Mouse (Mus musculus): ENCODE results near the gene Rpp14. TPM values are rescaled to one million over a fixed set of nuclear protein-coding genes. Genes with fewer than 3 reads are reported as not detected.

Rpp14 gene
- polyA plus RNA-seq, 1 experiment = 47.1 TPM

DNA sequence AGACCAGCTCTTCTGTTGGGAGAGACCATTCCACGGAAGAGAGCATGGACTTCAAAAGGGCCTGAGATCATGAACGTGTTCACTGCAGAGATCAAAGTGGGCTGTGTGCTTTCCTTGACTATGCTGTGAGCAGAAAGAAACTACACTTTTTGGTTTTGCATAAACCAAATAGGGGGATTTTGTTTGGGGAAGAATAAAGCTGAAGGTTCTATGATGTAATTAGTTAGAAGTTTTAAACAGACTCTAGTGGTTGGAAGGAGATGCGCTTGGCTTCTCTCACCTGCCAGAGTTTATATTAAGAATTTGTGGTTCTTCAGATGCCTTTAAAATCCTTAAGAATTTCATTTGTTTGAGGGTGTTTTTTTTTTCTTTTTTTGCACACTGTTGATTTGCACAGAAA, 34.1 kb downstream of the Rpp14 start:
- TF ChIP-seq EP300 (IDR thresholded peaks at IDR 0.05; ENCODE audit: insufficient read depth, low read depth, low read length) (no peak), CTCF (IDR thresholded peaks at IDR 0.05; ENCODE audit: low read depth, low read length) (no peak), POLR2A (IDR thresholded peaks at IDR 0.05; ENCODE audit: insufficient read depth, low read length) (no peak)
- no peaks in the 10 kb centered on the region for H3K9me3 ChIP-seq (replicated peaks; ENCODE audit: control insufficient read depth, insufficient read depth, low read length, poor library complexity, severe bottlenecking)
- H3K27me3 ChIP-seq (ENCODE audit: control insufficient read depth, insufficient read depth, low read length, poor library complexity, severe bottlenecking) = no peaks in the 10 kb centered on the region
- no peaks in the 10 kb centered on the region for H3K36me3 ChIP-seq (ENCODE audit: control insufficient read depth, insufficient read depth, low read length, poor library complexity, severe bottlenecking)
- no peak overlapping the region for H3K4me3 ChIP-seq (ENCODE audit: low read depth, low read length)
- H3K4me1 ChIP-seq (ENCODE audit: control insufficient read depth, insufficient read depth, low read length) = no peaks in the 10 kb centered on the region
- H3K9ac ChIP-seq (ENCODE audit: low read depth, poor library complexity, severe bottlenecking) = no peak overlapping the region
- H3K27ac ChIP-seq (ENCODE audit: insufficient read depth, low read length) = no peak overlapping the region

DNA sequence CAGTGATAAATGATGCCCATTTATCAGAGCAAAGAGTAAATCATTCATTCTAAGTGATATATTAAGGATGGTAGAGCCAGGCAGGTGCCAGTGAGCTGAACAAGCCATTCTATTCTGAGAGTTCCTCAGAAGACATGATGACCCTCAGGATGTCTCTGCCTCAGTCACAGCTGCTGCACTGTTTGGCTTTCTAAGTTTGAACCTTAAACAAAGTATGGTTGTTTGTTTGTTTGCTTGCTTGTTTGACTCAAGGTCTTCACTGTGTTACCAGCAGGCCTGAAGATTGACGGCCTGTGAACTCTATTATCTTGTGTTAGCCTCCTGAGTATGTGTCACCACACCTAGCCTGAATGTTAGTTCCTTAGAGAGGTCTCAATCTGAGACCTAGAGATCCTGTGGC, 34.6 kb downstream of the Rpp14 start:
- no peaks in the 10 kb centered on the region for H3K9me3 ChIP-seq (replicated peaks; ENCODE audit: control insufficient read depth, insufficient read depth, low read length, poor library complexity, severe bottlenecking)
- no peaks in the 10 kb centered on the region for H3K36me3 ChIP-seq (ENCODE audit: control insufficient read depth, insufficient read depth, low read length, poor library complexity, severe bottlenecking)
- no peak overlapping the region for H3K4me3 ChIP-seq (ENCODE audit: low read depth, low read length)
- H3K27ac ChIP-seq (ENCODE audit: insufficient read depth, low read length) = no peak overlapping the region
- H3K4me1 ChIP-seq (ENCODE audit: control insufficient read depth, insufficient read depth, low read length) = no peaks in the 10 kb centered on the region
- no peak overlapping the region for H3K9ac ChIP-seq (ENCODE audit: low read depth, poor library complexity, severe bottlenecking)
- no peak for TF ChIP-seq CTCF (IDR thresholded peaks at IDR 0.05; ENCODE audit: low read depth, low read length)
- TF ChIP-seq EP300 (IDR thresholded peaks at IDR 0.05; ENCODE audit: insufficient read depth, low read depth, low read length) = no peak
- no peak for TF ChIP-seq POLR2A (IDR thresholded peaks at IDR 0.05; ENCODE audit: insufficient read depth, low read length)
- no peaks in the 10 kb centered on the region for H3K27me3 ChIP-seq (ENCODE audit: control insufficient read depth, insufficient read depth, low read length, poor library complexity, severe bottlenecking)

DNA sequence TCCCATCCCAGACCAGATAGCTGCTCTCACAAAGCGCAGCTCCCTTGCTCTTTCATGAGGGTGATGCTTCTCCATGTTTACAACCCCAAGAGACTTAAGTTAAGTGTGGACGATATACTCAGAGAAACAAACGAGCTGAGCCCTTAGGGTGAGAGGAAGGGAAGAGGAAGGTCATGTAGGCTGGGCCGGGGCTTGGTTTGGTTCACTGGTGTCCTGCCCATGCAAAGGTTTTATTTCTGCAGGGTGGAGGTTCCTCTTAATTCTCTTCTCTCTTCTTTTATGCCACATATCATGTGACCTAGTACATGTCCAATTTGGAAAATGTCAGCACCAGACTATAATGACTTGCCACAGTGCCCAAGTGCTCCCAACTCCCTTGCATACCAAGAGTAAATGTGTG, 35.6 kb downstream of the Rpp14 start:
- Histone ChIP-seq H3K36me3 (ENCODE audit: control insufficient read depth, insufficient read depth, low read length, poor library complexity, severe bottlenecking) (no peaks in the 10 kb centered on the region), H3K4me3 (ENCODE audit: low read depth, low read length) (no peak overlapping the region), H3K27ac (ENCODE audit: insufficient read depth, low read length) (no peak overlapping the region), H3K4me1 (ENCODE audit: control insufficient read depth, insufficient read depth, low read length) (no peaks in the 10 kb centered on the region), H3K27me3 (ENCODE audit: control insufficient read depth, insufficient read depth, low read length, poor library complexity, severe bottlenecking) (no peaks in the 10 kb centered on the region), H3K9ac (ENCODE audit: low read depth, poor library complexity, severe bottlenecking) (no peak overlapping the region), H3K9me3 (replicated peaks; ENCODE audit: control insufficient read depth, insufficient read depth, low read length, poor library complexity, severe bottlenecking) (no peaks in the 10 kb centered on the region)
- no peak for TF ChIP-seq EP300 (IDR thresholded peaks at IDR 0.05; ENCODE audit: insufficient read depth, low read depth, low read length)
- no peak for TF ChIP-seq CTCF (IDR thresholded peaks at IDR 0.05; ENCODE audit: low read depth, low read length)
- TF ChIP-seq POLR2A (IDR thresholded peaks at IDR 0.05; ENCODE audit: insufficient read depth, low read length) = no peak

DNA sequence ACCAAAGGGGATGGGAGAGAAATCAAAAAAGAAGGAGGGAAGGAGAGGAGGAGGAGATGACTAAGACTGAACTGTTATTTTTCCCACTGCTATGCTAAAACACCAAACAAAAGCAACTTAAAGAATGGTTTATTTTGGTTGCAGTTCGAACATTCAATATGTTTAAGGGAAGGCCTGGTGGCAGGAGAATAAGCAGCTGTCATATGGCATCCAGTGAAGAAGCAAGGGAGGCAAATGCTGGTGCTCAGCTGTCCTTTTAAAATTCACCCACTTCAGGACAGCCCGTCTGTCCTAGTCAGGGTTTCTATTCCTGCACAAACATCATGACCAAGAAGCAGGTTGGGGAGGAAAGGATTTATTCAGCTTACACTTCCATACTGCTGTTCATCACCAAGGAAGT, 37.2 kb downstream of the Rpp14 start:
- Histone ChIP-seq H3K4me3 (ENCODE audit: low read depth, low read length) (no peak overlapping the region), H3K36me3 (ENCODE audit: control insufficient read depth, insufficient read depth, low read length, poor library complexity, severe bottlenecking) (no peaks in the 10 kb centered on the region), H3K27me3 (ENCODE audit: control insufficient read depth, insufficient read depth, low read length, poor library complexity, severe bottlenecking) (no peaks in the 10 kb centered on the region), H3K9ac (ENCODE audit: low read depth, poor library complexity, severe bottlenecking) (no peak overlapping the region), H3K4me1 (ENCODE audit: control insufficient read depth, insufficient read depth, low read length) (no peaks in the 10 kb centered on the region), H3K9me3 (replicated peaks; ENCODE audit: control insufficient read depth, insufficient read depth, low read length, poor library complexity, severe bottlenecking) (no peaks in the 10 kb centered on the region), H3K27ac (ENCODE audit: insufficient read depth, low read length) (no peak overlapping the region)
- TF ChIP-seq CTCF (IDR thresholded peaks at IDR 0.05; ENCODE audit: low read depth, low read length) (no peak), POLR2A (IDR thresholded peaks at IDR 0.05; ENCODE audit: insufficient read depth, low read length) (no peak), EP300 (IDR thresholded peaks at IDR 0.05; ENCODE audit: insufficient read depth, low read depth, low read length) (no peak)

DNA sequence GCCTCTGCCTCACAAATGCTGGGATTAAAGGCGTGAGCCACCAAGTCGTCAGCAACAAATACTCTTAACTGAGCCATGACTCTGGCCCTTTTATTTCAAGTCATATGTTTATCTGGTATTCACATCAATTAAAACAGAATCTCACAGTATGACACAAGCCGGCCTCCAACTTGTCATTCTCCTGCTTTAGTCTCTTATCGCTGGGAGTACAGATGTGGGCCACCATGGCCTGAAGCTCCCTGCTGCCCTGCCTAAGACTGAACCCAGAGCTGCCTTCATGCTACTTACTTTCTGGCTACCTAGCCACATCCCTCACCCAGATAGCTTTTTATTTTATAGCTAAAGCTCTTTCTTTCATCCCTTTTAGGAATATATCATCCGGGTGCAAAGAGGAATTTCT, 39.3 kb downstream of the Rpp14 start:
- Histone ChIP-seq H3K4me3 (ENCODE audit: low read depth, low read length) (no peak overlapping the region), H3K9ac (ENCODE audit: low read depth, poor library complexity, severe bottlenecking) (no peak overlapping the region), H3K4me1 (ENCODE audit: control insufficient read depth, insufficient read depth, low read length) (no peaks in the 10 kb centered on the region), H3K36me3 (ENCODE audit: control insufficient read depth, insufficient read depth, low read length, poor library complexity, severe bottlenecking) (no peaks in the 10 kb centered on the region), H3K27ac (ENCODE audit: insufficient read depth, low read length) (no peak overlapping the region), H3K27me3 (ENCODE audit: control insufficient read depth, insufficient read depth, low read length, poor library complexity, severe bottlenecking) (no peaks in the 10 kb centered on the region), H3K9me3 (replicated peaks; ENCODE audit: control insufficient read depth, insufficient read depth, low read length, poor library complexity, severe bottlenecking) (no peaks in the 10 kb centered on the region)
- TF ChIP-seq EP300 (IDR thresholded peaks at IDR 0.05; ENCODE audit: insufficient read depth, low read depth, low read length) (no peak), CTCF (IDR thresholded peaks at IDR 0.05; ENCODE audit: low read depth, low read length) (no peak), POLR2A (IDR thresholded peaks at IDR 0.05; ENCODE audit: insufficient read depth, low read length) (no peak)

DNA sequence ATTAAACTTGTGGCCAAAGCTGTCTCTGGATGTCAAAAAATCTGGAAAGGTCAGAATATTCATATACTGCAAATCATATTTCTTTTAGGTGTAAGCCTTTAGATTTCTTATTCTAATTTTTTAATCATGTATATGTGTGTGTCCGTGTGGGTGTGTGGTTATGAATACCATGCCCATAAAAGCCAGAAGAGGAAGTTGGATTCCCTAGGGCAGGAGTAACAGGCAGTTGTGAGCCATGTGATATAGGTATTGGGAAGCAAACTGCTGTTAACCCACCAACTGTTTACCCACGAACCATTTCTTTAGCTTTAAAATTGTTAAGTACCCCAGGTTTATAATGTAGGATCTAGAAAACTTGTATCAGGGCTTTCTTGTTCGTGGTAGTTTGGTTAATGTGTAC, 39.7 kb downstream of the Rpp14 start:
- H3K4me1 ChIP-seq (ENCODE audit: control insufficient read depth, insufficient read depth, low read length) = no peaks in the 10 kb centered on the region
- no peaks in the 10 kb centered on the region for H3K27me3 ChIP-seq (ENCODE audit: control insufficient read depth, insufficient read depth, low read length, poor library complexity, severe bottlenecking)
- no peak overlapping the region for H3K9ac ChIP-seq (ENCODE audit: low read depth, poor library complexity, severe bottlenecking)
- H3K4me3 ChIP-seq (ENCODE audit: low read depth, low read length) = no peak overlapping the region
- H3K36me3 ChIP-seq (ENCODE audit: control insufficient read depth, insufficient read depth, low read length, poor library complexity, severe bottlenecking) = no peaks in the 10 kb centered on the region
- no peak for TF ChIP-seq EP300 (IDR thresholded peaks at IDR 0.05; ENCODE audit: insufficient read depth, low read depth, low read length)
- no peak for TF ChIP-seq CTCF (IDR thresholded peaks at IDR 0.05; ENCODE audit: low read depth, low read length)
- TF ChIP-seq POLR2A (IDR thresholded peaks at IDR 0.05; ENCODE audit: insufficient read depth, low read length) = no peak
- no peak overlapping the region for H3K27ac ChIP-seq (ENCODE audit: insufficient read depth, low read length)
- no peaks in the 10 kb centered on the region for H3K9me3 ChIP-seq (replicated peaks; ENCODE audit: control insufficient read depth, insufficient read depth, low read length, poor library complexity, severe bottlenecking)

All from ES-Bruce4 (cell line).